In genomic region chr2:25224492-25224765, GRCm38 (mm10) we compare ENCODE assay signal across 8 mouse cellular contexts. TPM values are rescaled to one million over a fixed set of nuclear protein-coding genes. Genes with fewer than 3 reads are reported as not detected.
DNase-seq lines count a peak whose midpoint lies in the region; ATAC-seq and TF ChIP-seq lines count a peak whose summit lies in the region.

Gene Tubb4b, minus strand, starts transcription at chr2:25224702.

- CTCF ChIA-PET in Patski (lab: Charles Lee), result interaction anchor here (1.7 kb wide), 1 partner anchor 30 kb away, joined by 3 read pairs; no protein-coding TSS in a partner anchor

- peak within 1 kb of the TSS; percentile 69 for H3K9ac ChIP-seq in forebrain, embryonic 15.5 days (replicated peaks)
- H3K9ac ChIP-seq in hindbrain, embryonic 13.5 days, result peak within 1 kb of the TSS; percentile 90
- H3K9ac ChIP-seq in liver, embryonic 15.5 days, result peak within 1 kb of the TSS; percentile 95

- POLR2A ChIA-PET in Patski (lab: Charles Lee), result interaction anchor here (1.5 to 2.2 kb wide), 3 partner anchors 11 to 41 kb away, joined by 3 to 8 read pairs (median 5); no protein-coding TSS in a partner anchor

- no peak for DNase-seq in heart, adult 18-20 months
- no peak for DNase-seq in heart, adult 9 months (ENCODE audit: low spot score in 2 of 2)
- DNase-seq in Patski (ENCODE audit: low read depth, low spot score), result no peak
- DNase-seq in embryo, embryonic 10.5 days (ENCODE audit: low spot score), result no peak
- DNase-seq in spleen, postnatal 36 days (ENCODE audit: low spot score in 2 of 2), result no peak

- WGBS in forebrain, embryonic 15.5 days, result under 1% methylated on average over 17 of the region's 17 CpGs
- under 1% methylated on average over 17 of the region's 17 CpGs for WGBS in hindbrain, embryonic 13.5 days
- WGBS in liver, embryonic 15.5 days (ENCODE audit: insufficient replicate concordance), result under 1% methylated on average over 17 of the region's 17 CpGs

- H3K4me2 ChIP-seq in forebrain, embryonic 15.5 days (replicated peaks), result peak within 1 kb of the TSS; percentile 81
- H3K4me2 ChIP-seq in hindbrain, embryonic 13.5 days, result peak within 1 kb of the TSS; percentile 92
- H3K4me2 ChIP-seq in liver, embryonic 15.5 days, result peak within 1 kb of the TSS; percentile 84

- H3K4me3 ChIP-seq in forebrain, embryonic 15.5 days, result peak within 1 kb of the TSS; percentile 69
- H3K4me3 ChIP-seq in hindbrain, embryonic 13.5 days, result peak within 1 kb of the TSS; percentile 88
- peak within 1 kb of the TSS; percentile 86 for H3K4me3 ChIP-seq in liver, embryonic 15.5 days (replicated peaks)

- no peaks in the 10 kb centered on the region for H3K9me3 ChIP-seq in forebrain, embryonic 15.5 days
- H3K9me3 ChIP-seq in hindbrain, embryonic 13.5 days, result no peaks in the 10 kb centered on the region
- H3K9me3 ChIP-seq in liver, embryonic 15.5 days (replicated peaks), result no peaks in the 10 kb centered on the region

- H3K27me3 ChIP-seq in Patski, result no peaks in the 10 kb centered on the region
- H3K27me3 ChIP-seq in forebrain, embryonic 15.5 days, result no peaks in the 10 kb centered on the region
- H3K27me3 ChIP-seq in hindbrain, embryonic 13.5 days, result no peaks in the 10 kb centered on the region
- H3K27me3 ChIP-seq in liver, embryonic 15.5 days, result no peaks in the 10 kb centered on the region; the same call in 1 of the 2 replicates

- no peak for ATAC-seq in Patski
- ATAC-seq in forebrain, embryonic 15.5 days (replicated peaks), result no peak
- no peak for ATAC-seq in hindbrain, embryonic 13.5 days (ENCODE audit: low FRiP score)
- ATAC-seq in liver, embryonic 15.5 days (ENCODE audit: insufficient read depth), result no peak

- H3K4me1 ChIP-seq in forebrain, embryonic 15.5 days, result peaks cover 25% of the 10 kb centered on the region
- H3K4me1 ChIP-seq in hindbrain, embryonic 13.5 days (replicated peaks), result peaks cover 25% of the 10 kb centered on the region
- H3K4me1 ChIP-seq in liver, embryonic 15.5 days (replicated peaks), result peaks cover 49% of the 10 kb centered on the region

- H3K36me3 ChIP-seq in forebrain, embryonic 15.5 days, result peaks cover 4% of the 10 kb centered on the region; the same call in 1 of the 2 replicates
- peaks cover 9% of the 10 kb centered on the region for H3K36me3 ChIP-seq in hindbrain, embryonic 13.5 days
- H3K36me3 ChIP-seq in liver, embryonic 15.5 days (replicated peaks), result peaks cover 27% of the 10 kb centered on the region

- H3K27ac ChIP-seq in forebrain, embryonic 15.5 days (replicated peaks), result peak within 1 kb of the TSS; percentile 99
- H3K27ac ChIP-seq in hindbrain, embryonic 13.5 days, result peak within 1 kb of the TSS; percentile 97
- peak within 1 kb of the TSS; percentile 100 for H3K27ac ChIP-seq in liver, embryonic 15.5 days (replicated peaks)

- in situ Hi-C loops in Patski (cut with MboI; ENCODE audit: low pct_unique_long_range_greater_than_20kb), result no loop called here

- TF ChIP-seq CTCF in Patski (IDR thresholded peaks at IDR 0.05), result no peak

RNA-seq across cellular contexts. Expression of gene Tubb4b, which starts in this region (rescaled TPM):
- 100 to 1,000 TPM; 289 to 308 TPM for total RNA-seq in heart, adult 18-20 months (2021)
- polyA plus RNA-seq in Patski (2021), result 298 TPM
- 399 and 409 TPM in 2 replicates for polyA plus RNA-seq in forebrain, embryonic 15.5 days (2015; fragmentation: Nextera tagmentation; extraction: Ambion mirVana)
- polyA plus RNA-seq in hindbrain, embryonic 13.5 days (2015; fragmentation: Nextera tagmentation; extraction: Ambion mirVana), result 349 and 363 TPM in 2 replicates
- polyA plus RNA-seq in liver, embryonic 15.5 days (2015; fragmentation: Nextera tagmentation; extraction: Ambion mirVana), result 695 and 769 TPM in 2 replicates
